Mouse (Mus musculus) left cerebral cortex, postnatal 25 days (tissue): ENCODE results near the gene Pfkl. TPM values are rescaled to one million over a fixed set of nuclear protein-coding genes. Genes with fewer than 3 reads are reported as not detected.
"Not testable (repeated sequence)": the region's sequence is repeated elsewhere in the genome, so short reads cannot be mapped to it uniquely, and the experiment has no call there.

Experiments
- DNase-seq, 2 experiments: peaks; one replicate each; pipeline ENCODE4 v3.0.0; 2022; ENCODE audit warnings: low spot score in 2 of 2, mixed read lengths in 1 of 2
- intact Hi-C: fragments of 180-260 bp; cut with DNase I; formaldehyde crosslinking; loops from one replicate; pipeline ENCODE4 v1.15.1; 2025
- total RNA-seq, 2 experiments: library from RNA; stranded (reverse); gene quantifications; 2 replicates each; pipeline ENCODE4 v1.2.3; 2021

Pfkl gene
- total RNA-seq, 2 experiments from 2014 or later = 145 to 149 TPM

GRCm38 (mm10) chr10:78015489-78015888, 5.6 kb upstream of the Pfkl start:
- intact Hi-C loops = no loop called here
- DNase-seq = no peak

DNA sequence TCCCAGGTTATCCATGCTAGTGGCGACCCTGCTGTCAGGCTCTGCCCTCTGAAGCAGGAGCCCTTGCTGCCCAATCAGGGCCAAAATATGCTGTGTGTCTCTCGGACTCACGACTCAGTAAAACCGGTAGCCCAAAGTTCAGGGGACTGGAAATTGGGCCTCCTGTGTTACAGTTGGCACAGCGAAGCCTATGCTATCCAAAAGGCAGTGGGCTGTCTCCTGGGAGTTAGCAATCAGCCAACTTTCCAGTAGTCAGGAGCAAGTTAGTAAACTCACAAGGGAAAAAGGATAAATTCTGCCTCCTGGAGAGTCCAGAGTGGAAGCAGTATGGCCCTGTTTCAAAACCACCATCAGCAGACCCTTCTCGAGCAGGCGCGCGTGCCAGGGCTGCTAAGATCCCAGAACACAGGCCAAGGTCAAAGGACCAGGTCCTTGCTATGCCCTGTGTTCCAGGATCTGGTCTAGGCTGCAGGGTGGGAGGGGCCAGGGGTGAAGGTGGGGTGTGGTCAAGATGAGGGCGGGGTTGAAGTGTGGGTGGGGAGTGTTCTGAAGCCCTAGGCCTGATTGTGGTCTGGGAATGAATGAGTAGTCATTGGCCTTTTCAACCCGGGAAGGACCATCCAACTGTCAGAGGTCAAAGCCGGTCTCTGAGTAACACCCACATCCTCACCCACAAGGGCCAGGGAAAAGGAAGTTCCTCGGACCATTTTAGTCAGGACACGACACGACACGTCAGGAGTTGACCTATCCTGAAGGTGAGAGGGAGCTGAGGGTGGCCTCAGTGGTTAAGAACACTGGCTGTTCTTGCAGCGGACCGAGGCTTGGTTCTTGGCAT, 3.0 kb upstream of the Pfkl start:
- DNase-seq = no peak
- intact Hi-C loops = no loop called here

GRCm38 (mm10) chr10:78011116-78011515, 1.2 kb upstream of the Pfkl start:
- DNase-seq, intact Hi-C loops: not testable (repeated sequence)

GRCm38 (mm10) chr10:78010335-78010734, 452 bp upstream of the Pfkl start:
- intact Hi-C loops = no loop called here
- no peak for DNase-seq

- DNase-seq = peak; percentile 91 to 97
- intact Hi-C loops = loop anchor here (2.0 kb wide), 1 partner anchor 31 kb away; the partner anchor contains the start of gene 1810043G02Rik
These were observed 519 bp downstream of the Pfkl start for GRCm38 (mm10) chr10:78009184-78009944.

- no peak for DNase-seq
- intact Hi-C loops = loop anchor here (2.0 kb wide), 1 partner anchor 29 kb away; the partner anchor contains the start of gene 1810043G02Rik
These were observed 1.7 kb downstream of the Pfkl start for GRCm38 (mm10) chr10:78008169-78008568.

DNA sequence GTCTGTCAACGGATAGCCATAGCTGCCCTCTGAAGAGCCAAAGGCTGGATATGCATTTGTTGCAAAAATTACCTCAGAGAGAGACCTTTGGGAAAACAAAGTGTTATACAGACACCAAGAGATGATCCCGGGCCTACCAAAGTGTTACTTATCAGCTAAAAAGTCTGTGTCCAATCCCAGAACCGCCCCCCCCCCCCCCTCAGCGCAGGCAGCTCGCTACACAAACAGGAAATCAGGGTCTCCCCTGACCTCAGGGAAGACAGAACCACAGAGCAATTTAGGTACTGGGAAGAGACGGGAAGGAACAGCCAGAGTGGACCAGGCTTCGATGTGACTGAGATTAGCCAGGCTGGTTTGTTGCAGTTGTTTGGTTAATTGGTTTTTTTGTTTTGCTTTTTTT, 2.7 kb downstream of the Pfkl start:
- no peak for DNase-seq
- intact Hi-C loops = no loop called here

DNA sequence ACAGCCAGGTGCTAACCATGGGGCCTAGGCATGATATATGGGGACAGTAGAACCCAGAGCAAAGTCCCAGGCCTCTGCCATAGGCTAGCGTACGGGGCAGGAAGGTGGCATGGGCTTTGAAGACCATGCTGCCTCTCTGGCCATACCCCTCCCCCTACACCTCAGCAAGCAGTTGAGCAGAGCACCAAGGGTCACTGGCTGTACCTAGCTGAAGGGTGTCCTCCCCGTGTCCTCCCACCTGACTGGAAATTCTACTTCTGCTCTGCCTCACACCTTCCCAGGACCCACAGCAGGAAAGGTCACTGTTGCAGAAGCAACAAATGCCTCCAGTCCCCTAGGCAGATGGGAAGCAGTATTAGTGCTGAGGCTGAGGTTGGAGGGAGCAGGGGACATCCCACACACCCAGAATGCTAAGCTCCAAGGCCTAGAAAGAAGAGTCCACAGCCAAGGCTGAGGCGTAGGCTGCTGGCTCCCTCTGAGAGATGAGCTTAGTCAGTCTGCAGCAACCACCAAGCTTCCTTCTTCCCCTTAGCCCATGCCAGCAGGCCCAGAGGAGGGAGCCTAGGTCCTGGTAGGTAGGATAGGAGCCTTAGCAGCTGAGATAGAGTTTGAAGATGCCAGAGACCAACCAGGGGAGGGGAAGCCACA, 4.0 kb downstream of the Pfkl start:
- intact Hi-C loops = no loop called here
- DNase-seq = peak in 1 of 2 experiments; percentile 72

DNA sequence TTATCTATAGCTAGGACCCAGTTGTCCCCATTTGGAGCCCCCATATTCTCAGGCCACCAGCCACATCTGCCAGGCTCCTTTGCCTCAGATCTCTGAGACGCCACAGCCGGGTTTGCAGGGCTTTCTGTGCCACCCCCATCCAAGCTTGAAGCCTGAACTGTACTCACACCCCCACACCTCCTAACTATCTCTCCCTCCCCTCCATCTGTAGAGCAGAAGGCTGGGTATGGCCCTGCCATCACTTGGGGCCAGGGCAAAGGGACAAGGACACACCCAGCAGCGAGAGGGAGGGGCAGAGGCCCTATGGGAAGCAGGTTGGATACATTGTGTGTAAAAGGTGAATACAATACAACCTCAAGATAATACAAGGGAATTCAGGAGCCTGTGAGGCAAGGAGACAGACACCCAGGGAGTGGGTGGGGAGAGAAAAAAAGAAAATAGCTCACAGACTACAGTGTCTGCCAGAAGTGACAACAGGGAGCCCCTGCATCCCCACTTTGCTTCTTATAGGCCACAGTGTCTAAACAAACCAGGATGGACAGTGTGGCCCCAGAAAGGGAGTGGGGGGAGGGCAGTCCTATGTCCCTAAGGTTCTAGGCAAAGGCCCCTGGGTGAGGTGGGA, 5.3 kb downstream of the Pfkl start:
- intact Hi-C loops = loop anchor here (5.0 kb wide), 1 partner anchor 383 kb away; no protein-coding TSS in a partner anchor
- peak; percentile 63 to 84 for DNase-seq

GRCm38 (mm10) chr10:78002316-78002715, 7.6 kb downstream of the Pfkl start:
- DNase-seq = peak in 1 of 2 experiments; percentile 57
- intact Hi-C loops = loop anchor here (5.0 kb wide), 1 partner anchor 385 kb away; no protein-coding TSS in a partner anchor

DNA sequence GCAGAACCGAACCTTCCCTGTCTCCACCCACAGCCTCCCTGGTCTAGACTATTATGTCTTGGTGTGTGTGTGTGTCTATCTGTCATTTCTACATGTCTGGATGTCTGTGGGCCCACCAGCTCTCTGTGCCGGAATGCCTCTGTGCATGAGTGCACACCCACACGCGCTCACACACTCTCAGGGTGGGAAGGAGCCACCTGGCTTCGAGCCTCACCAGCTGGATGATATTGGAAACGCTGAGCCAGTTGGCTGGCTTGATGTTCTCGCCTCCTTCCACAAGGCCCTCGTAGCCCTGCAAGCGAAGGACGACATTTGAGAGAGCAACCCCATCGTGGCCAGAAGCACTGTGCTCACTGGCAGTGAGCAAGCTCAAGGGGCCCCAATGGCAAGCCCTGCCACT, 8.1 kb downstream of the Pfkl start:
- DNase-seq = peak; percentile 91 to 98
- intact Hi-C loops = loop anchor here (5.0 kb wide), 1 partner anchor 386 kb away; no protein-coding TSS in a partner anchor

- intact Hi-C loops = loop anchor here (5.0 kb wide), 1 partner anchor 387 kb away; no protein-coding TSS in a partner anchor
- no peak for DNase-seq
These were observed 9.7 kb downstream of the Pfkl start for GRCm38 (mm10) chr10:78000200-78000599.

DNA sequence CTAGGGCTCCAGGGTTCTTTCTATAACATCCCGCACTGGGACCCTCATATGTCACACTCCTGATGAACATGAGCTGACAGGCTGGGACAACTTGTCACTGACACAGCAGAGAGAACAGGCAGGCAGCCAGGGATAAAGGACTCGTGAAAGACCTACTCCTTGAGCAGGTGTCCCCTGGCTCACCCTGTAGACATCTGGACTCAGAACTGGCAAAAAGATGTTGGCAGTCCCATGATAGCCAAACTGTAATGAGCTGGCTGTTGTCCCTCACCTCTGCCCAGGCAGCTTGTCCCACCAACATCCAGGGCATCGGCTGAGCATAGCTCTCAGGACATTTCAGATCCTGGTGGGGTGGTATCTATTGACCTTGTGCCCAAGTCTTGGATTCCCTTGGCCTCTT, 14.2 kb downstream of the Pfkl start:
- intact Hi-C loops = no loop called here
- no peak for DNase-seq

GRCm38 (mm10) chr10:77985775-77986174, 24.1 kb downstream of the Pfkl start:
- DNase-seq = no peak
- intact Hi-C loops = no loop called here

- intact Hi-C loops = no loop called here
These were observed 25.2 kb downstream of the Pfkl start for GRCm38 (mm10) chr10:77984660-77985059.

DNA sequence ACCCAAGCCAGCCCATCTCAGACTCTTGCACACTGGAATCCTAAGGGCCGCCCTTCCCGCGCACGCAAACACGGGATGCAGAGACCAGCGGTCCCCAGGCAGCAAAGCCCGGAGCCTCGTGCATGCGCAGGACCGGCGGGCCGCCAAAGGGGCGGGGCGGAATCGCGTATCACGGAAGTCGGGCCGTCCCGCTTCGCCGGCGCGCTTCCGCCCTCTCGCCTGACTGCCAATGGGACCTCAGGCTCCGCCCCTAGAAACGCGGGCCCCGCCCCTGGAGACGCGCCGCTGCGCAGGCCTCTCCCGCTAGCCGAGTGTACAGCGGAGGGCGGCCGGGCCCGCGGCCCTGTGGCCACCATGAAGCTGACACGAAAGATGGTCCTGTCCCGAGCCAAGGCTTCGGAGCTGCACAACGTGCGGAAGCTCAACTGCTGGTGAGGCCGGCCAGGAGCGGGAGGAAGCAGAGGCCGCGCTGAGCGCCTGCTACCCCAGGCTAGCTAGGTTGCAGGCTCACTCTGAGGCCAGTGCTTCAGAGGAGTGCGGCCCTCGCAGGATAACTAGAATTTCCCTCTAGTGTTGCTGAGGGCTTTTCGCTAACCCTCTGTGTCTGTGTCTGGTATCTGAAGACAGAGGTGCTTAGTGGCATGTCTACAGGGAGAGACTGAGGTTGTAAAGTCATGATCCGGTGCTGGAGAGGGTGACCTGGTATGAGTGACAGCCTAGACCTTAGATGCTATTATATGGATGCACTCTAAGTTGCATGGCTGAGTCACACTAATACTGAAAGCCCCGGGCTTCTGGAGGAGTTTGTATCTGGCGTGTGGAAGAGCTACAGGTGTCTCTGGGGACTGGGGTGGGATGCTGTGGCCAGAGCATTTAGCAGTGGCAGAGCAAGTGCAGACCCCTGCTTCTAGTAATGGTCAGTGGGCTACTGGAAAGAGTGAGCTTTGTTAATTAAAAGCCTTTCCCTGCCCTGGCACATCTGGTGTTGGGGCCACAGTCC, 31.2 kb downstream of the Pfkl start, which contains the start of gene 1810043G02Rik:
TSS of gene 1810043G02Rik (plus strand) at position 174 of the 1,000 bp plus-strand sequence.
- peak; percentile 99 for DNase-seq
- intact Hi-C loops = loop anchor here (2.0 to 5.0 kb wide), 2 partner anchors 30 to 341 kb away; no protein-coding TSS in a partner anchor

More at GRCm38 (mm10) chr10:77984660-77985059, 25.2 kb downstream of the Pfkl start:
- DNase-seq = peak; percentile 78 to 86

- DNase-seq = no peak
- intact Hi-C loops = loop anchor here (5.0 kb wide), 1 partner anchor 339 kb away; no protein-coding TSS in a partner anchor
These were observed 33.3 kb downstream of the Pfkl start for GRCm38 (mm10) chr10:77976458-77977150.
